Mouse (Mus musculus) urinary bladder, postnatal 14 days (tissue): Measurements from ENCODE around the gene Eml3.

Experiments used
- DNase-seq: peaks from one replicate; pipeline ENCODE4 v3.0.0; 2021; ENCODE audit warnings: low spot score

Eml3 gene

DNA sequence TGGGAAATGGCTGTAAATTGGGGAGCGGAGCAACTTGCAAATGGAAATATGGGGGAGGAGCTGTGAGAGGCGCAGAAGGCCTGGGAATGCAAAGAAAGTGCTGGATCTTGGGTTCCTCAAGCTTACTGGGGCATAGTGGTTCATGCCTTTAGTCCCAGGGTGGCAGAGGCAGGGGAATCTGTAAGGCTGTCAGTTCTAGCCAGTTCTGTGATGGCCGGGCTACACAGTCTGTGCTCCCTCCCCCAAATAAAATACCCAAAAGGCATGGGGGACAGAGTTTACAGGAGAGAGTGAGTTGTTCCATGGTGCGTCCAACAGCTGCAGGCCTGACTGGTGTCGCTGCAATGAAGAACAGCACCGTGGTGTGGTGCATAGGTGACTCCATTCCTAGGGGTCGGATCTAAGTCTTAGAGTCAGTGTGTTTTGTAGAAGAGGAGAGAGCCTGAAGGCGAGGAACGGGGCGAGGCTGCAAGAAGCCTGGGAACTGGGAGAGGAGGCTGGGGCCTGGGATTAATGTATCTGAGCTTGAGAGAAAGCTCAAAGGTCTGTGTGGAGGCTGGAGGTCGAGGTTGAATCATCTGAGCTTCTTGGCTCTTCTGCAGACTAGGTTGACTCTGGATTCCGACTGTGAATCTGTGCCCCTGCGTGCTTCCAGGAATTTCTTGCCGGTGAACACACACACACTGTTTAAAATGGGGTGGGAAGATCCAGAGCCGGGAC, 59.2 kb downstream of the Eml3 start:
- DNase-seq: peak; percentile 28

DNA sequence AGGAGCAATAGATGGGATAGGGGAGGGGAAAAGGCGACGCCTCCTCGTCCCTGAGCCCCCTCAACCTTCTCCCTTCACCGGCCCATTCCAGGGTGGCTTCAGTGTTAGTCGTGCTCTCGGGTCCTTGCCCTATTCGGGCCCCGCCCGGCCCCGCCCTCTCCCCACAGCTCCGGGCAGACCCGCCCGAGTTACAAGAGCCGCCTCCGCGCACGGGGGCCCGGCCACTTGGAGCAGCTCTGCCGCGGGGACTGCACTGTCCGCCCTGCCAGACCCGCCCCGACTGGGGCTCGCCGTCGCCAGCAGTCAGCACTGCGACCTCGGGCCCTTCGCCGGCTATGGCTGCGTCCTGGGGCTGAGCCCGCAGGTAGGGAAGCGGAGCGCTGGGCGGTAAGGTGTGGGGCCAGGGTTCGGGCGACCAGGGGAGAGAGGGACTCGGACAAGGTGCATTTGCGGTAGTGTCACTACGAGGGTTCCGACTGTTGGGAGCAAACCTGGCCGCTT, 59.8 kb downstream of the Eml3 start, which contains the start of gene Ahnak:
Ahnak (plus strand) TSS at position 219 of the 501 bp plus-strand sequence.
- peak; percentile 87 for DNase-seq

DNA sequence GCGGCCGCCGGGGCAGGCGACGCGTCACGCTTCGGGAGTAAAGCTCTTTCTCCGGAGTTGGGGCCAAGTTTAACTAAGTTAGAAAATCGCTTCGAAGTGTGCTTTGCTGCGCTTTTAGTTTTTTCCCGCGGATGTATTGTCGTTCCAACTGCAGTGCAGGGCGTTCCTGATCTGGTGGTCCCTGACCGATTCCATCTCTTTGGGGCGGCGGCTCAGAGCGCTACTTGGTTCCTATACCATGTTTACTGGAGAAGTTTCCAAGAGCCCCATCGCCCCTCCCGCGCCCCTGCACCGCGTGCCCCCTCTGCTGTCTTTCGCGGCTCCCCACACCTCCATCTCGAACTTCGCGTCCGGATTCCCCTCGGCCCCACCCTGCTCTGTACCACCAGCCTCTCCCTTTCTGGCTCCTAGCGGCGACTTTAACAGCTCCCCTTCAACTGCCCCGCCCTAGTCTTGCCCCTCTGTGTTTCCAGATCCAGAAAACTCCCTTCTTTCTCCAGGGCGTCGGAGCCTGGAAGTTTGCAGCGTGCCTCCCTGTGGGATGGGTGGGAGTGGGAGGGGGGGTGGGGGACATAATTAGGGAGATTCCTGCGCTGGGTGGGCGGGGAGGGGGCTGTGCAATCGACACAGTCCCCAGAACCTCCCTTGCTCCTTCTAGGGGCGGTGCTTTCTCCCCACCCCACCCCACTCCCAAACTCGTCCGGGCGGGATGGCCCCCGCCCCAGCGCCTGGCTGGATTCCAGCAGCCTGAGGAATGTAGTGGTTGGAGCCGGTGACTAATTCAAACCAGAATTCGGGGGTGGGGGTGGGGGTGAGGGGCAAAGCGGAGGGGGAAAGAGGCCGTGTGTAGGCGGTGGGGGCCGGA, 60.4 kb downstream of the Eml3 start:
- peak; percentile 96 for DNase-seq

DNA sequence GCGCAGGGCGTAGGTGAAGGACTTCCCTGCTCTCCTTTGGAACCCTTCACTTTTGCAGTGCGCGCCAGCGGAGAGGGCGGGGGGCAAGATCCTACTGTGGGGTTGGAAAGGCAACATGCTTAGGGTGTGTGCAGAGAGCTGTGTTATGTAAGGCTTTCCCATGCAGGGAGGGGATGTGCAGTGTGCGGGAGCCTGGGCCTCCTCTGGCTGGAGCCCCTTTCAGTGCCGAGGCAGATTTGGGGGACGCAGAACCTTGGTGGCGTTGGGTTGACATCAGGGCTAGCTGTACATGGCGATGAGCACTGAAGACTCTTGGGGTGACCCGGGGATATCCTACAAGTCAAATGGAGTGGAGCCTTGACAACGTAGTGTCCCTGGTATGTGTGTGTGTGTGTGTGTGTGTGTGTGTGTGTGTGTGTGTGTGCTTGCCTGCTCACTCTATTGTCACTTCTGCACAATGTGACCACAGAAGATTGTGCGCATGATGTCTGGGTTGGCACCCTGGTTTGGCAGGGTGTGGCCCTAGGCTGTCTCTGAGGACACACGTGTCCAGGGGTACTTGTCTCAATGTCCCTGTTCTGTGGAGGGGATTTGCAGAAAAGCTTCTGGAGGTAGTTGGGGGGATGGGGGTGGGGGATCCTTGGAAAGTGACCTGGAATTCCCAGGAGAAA, 61.2 kb downstream of the Eml3 start:
- no peak for DNase-seq
